Mouse (Mus musculus) embryonic fibroblast, embryonic 13.5 days (primary cell): ENCODE results near the gene Stk10. TPM values are rescaled to one million over a fixed set of nuclear protein-coding genes. Genes with fewer than 3 reads are reported as not detected.

Experiments
- H3K27ac ChIP-seq: 2 replicates; pipeline ENCODE4 v1.5.1; 2012; ENCODE audit warnings: low read length, control low read depth, inconsistent platforms; ENCODE audit not compliant: insufficient read depth
- H3K4me1 ChIP-seq: 2 replicates; pipeline ENCODE4 v1.6.1; 2011; ENCODE audit warnings: low read length; ENCODE audit not compliant: control insufficient read depth, insufficient read depth
- H3K4me3 ChIP-seq: 2 replicates; pipeline ENCODE4 v1.5.1; 2011; ENCODE audit warnings: mild to moderate bottlenecking, control low read depth, low read length; ENCODE audit not compliant: insufficient read depth
- CTCF ChIP-seq: IDR thresholded peaks from 2 replicates; pipeline ENCODE4 v1.5.1; 2011; ENCODE audit warnings: mild to moderate bottlenecking, control low read depth, low read length, moderate library complexity, borderline replicate concordance; ENCODE audit not compliant: insufficient read depth
- POLR2A ChIP-seq: IDR thresholded peaks from 2 replicates; pipeline ENCODE4 v1.6.1; 2011; ENCODE audit warnings: low read depth, mild to moderate bottlenecking, control low read depth, low read length, moderate library complexity
- polyA plus RNA-seq: library from polyadenylated mRNA; stranded (reverse); fragments of >200 nt; gene quantifications from 2 replicates; pipeline ENCODE4 v1.2.4, GENCODE M21; 2011; ENCODE audit warnings: low read depth; ENCODE audit not compliant: missing spikeins, insufficient read length

The Stk10 gene
- polyA plus RNA-seq = 4.4 and 6.1 TPM in 2 replicates

DNA sequence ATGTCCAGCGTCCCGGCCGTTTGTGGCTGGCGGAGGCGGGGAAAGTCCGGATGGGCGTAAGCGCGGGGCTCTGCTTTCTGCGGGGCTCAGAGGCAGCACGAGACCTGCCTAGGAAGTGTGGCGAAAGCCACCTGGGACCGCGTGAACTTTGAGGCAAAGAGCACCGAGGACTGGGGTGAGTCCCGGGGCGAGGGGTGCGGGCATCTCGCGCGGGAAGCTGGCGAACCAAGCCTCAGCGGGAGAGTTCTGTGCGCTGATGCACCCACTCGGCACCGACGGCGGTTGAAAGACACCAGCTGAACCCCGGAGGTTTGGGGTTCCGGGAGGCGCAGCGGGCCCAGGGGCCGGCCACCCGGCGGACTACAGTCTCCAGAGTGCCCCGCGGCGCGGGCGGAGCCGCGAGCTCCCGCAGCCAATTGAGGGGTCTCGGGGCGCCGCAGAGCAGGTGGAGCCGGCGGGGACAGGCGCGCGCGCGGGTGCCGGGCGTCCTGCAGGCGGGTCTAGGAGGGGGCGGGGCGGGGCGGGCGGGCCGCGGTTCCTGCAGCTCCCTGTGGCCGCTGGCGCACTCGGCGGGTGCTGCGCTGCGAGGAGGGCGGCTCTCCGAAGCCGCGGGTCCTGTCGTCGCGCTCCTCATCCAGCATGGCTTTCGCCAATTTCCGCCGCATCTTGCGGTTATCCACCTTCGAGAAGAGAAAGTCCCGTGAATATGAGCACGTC lies at the start of gene Stk10:
Stk10 (plus strand) TSS at position 541 of the 717 bp plus-strand sequence.
- no peaks in the 10 kb centered on the region for H3K4me1 ChIP-seq
- no peak for TF ChIP-seq CTCF
- TF ChIP-seq POLR2A = peak; percentile 91
- peak within 1 kb of the TSS; percentile 74 for H3K4me3 ChIP-seq
- no peak within 1 kb of the TSS for H3K27ac ChIP-seq

DNA sequence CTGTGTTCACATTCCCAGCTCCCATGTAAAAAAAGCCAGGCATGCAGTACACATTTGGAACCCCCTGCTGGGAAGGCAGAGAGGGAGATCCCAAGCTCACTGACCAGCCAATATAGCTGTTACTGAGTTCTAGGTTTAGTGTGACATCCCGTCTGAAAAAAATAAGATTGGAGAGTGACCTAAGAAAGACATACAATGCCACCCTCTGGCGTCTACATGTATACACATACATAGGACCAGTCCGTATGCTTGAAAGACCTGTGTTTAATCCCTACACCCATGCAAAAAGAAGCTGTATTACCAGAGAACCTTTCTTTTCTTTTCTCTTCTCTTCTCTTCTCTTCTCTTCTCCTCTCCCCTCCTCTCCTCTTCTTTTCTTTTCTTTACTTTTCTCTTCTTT lies 47.8 kb upstream of the Stk10 start:
- Histone ChIP-seq H3K4me3 (no peak overlapping the region), H3K4me1 (peaks cover 4% of the 10 kb centered on the region; the same call in 1 of the 2 replicates), H3K27ac (no peak overlapping the region)
- TF ChIP-seq CTCF = no peak
- no peak for TF ChIP-seq POLR2A

DNA sequence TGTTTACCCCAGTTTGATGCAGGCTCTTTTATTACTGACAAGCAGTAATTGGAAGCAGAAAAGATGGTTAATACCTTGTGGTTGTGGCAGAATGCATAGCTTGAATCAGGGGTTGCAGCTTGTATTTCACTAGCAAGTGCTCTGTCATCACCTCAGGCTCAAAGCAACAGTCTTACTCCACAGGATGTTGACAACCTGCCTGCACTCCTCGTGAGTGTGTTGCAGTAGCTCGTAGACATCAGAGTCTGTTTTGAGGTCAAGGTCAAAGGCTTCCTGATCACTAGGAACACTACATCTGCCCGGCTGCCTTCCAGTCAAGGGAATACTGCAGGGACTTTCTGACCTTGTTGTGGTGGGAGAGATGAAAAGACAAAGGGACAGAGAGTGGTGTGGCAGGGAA lies 46.5 kb upstream of the Stk10 start:
- Histone ChIP-seq H3K27ac (no peak overlapping the region), H3K4me1 (peaks cover 4% of the 10 kb centered on the region; the same call in 1 of the 2 replicates), H3K4me3 (no peak overlapping the region)
- no peak for TF ChIP-seq POLR2A
- TF ChIP-seq CTCF = no peak

DNA sequence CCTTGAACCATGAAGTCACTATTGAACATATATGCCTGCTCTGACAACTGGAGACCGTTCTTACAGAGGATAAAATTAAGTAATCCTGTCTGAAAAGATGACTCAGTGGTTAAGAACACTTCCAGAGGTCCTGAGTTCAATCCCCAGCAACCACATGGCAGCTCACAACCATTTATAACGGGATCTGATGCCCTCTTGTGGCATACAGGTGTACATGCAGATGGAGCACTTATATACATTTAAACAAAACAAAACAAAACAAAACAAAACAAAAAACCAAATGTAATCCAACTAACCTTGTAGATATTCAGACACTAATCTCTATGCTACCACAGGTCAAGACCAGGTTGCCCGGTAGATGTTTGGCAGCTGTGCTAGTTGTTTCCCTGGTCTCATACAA lies 45.6 kb upstream of the Stk10 start:
- H3K4me1 ChIP-seq = peaks cover 4% of the 10 kb centered on the region; the same call in 1 of the 2 replicates
- H3K27ac ChIP-seq = no peak overlapping the region
- no peak for TF ChIP-seq POLR2A
- TF ChIP-seq CTCF = no peak
- H3K4me3 ChIP-seq = no peak overlapping the region

DNA sequence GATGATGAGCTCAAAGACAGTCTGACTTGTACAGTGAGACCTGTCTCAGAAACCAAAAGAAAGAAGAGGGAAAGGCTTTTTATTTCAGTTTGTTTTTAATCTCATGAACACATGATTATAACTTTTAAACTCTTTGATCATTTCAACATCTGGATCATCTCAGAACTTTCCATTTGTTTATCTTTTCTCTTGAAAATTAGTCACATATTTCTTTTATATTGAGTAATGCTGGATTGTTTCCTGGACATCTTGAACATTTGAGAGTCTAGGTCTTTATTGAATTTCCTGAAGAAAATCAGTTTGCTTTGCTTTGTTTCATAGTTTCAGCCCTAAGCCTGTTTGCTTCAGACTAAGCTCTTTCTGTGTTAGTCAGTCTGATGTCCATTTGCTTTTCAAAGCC lies 44.8 kb upstream of the Stk10 start:
- H3K4me1 ChIP-seq = peaks cover 4% of the 10 kb centered on the region; the same call in 1 of the 2 replicates
- TF ChIP-seq CTCF (no peak), POLR2A (no peak)
- peak overlapping the region; percentile 73 for H3K27ac ChIP-seq
- H3K4me3 ChIP-seq = no peak overlapping the region

DNA sequence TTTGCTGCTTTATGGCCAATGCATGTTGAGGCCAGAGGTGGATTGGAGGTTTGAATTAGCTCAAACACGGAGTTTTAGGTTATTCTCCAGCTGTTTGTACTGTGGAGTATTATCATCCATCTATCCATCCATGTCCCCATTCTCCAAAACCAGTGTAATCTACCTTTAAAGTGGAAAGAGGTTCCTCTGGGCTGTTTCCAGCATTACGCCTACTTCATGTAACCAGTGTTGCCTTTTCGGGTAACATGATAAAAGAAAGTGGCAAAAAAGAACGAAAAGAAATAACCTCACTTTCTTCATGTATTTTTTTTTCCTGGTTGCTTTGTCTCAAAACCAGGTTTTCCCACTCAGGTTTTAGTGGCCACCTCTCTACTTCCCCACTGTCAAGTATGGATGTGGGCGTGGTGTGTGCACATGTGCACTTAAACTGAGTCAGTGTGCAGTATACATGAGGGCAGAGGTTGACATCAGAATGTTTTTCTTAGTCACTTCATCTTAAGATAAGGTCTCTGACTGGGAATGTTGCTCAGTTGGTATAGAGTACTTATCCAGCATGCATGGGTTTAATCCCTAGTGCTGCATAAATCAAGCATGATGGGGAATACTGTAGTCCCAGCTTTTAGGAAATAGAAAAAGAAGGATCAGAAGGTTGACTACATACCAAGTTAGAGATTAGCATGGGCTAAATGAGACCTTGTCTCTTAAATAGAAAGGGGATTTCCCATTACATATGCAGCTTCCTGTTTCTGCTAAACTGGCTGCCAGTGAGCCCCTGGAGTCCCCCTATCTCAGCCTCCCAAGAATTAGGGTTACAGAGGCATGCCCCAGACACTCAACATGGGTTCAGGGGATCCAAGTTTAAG lies 44.1 kb upstream of the Stk10 start:
- H3K27ac ChIP-seq = peak overlapping the region; percentile 73
- no peak for TF ChIP-seq POLR2A
- TF ChIP-seq CTCF = no peak
- peaks cover 4% of the 10 kb centered on the region; the same call in 1 of the 2 replicates for H3K4me1 ChIP-seq
- no peak overlapping the region for H3K4me3 ChIP-seq

DNA sequence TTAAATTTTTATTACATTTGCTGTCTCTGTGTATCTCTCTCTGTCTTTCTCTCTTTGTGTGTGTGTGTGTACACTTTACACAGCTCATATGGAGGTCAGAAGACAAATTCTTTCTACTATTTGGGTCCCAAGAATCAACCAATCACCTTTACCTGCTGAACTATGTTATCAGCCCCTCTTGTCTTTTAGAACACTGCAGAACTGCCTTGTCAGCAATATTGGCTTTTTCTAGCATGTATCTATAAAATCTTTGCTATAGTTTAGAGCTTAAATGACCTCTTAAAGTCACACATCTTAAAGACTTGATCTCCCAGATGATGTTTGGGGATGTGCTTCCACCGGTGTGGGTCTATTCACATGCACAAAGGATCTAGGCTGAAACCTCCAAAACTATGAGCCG lies 42.0 kb upstream of the Stk10 start:
- H3K27ac ChIP-seq = no peak overlapping the region
- no peak for TF ChIP-seq POLR2A
- no peak for TF ChIP-seq CTCF
- peaks cover 4% of the 10 kb centered on the region; the same call in 1 of the 2 replicates for H3K4me1 ChIP-seq
- H3K4me3 ChIP-seq = no peak overlapping the region

DNA sequence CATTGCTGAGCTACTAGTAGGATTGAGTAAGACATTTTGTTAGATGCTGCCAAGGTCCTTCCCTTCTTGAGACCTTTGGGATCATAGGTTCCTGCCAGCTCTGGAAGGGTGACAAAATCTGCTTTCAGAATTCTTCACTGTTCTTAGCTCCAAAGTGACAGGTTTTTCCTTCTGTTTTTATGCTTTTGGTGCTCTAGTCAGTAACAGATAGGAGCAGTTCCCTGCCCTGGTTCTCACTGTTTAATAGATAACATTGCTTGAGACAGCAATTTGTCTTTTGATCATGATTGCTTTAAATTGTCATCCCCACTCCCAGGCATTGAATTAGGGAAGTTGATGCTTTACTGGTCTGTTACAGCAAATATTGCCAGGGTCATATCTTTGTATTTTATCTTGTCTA lies 39.8 kb upstream of the Stk10 start:
- Histone ChIP-seq H3K27ac (no peak overlapping the region), H3K4me3 (no peak overlapping the region), H3K4me1 (peaks cover 4% of the 10 kb centered on the region; the same call in 1 of the 2 replicates)
- TF ChIP-seq CTCF (no peak), POLR2A (no peak)

DNA sequence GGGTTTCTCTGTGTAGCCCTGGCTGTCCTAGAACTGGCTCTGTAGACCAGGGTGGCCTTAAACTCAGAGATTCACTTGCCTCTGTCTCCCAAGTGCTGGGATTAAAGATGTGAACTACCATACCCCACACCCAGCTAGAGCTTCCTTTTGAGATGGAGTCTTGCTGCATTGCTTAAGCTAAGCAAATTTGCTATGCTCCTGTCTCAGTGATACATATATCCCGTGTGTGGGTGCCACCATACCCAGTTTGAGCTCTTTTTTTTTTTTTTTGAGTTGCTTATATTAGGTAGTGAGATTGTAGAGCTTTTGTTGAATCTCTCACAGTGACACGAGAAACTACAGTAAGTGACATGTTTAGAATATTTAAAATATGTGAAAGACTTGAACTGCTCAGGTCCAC lies 37.8 kb upstream of the Stk10 start:
- no peaks in the 10 kb centered on the region for H3K4me1 ChIP-seq
- H3K27ac ChIP-seq = no peak overlapping the region
- TF ChIP-seq POLR2A (no peak), CTCF (no peak)
- no peak overlapping the region for H3K4me3 ChIP-seq
